Mouse (Mus musculus) MN1 (cell line): ENCODE measurements around the gene Baz1b.
A peak's percentile ranks its signal among the peaks of the same experiment; 100 is the strongest.

Source experiments
- DNase-seq: peaks from one replicate; pipeline ENCODE4 v3.0.0-alpha.2; 2016; ENCODE audit warnings: low spot score

Gene Baz1b

DNA sequence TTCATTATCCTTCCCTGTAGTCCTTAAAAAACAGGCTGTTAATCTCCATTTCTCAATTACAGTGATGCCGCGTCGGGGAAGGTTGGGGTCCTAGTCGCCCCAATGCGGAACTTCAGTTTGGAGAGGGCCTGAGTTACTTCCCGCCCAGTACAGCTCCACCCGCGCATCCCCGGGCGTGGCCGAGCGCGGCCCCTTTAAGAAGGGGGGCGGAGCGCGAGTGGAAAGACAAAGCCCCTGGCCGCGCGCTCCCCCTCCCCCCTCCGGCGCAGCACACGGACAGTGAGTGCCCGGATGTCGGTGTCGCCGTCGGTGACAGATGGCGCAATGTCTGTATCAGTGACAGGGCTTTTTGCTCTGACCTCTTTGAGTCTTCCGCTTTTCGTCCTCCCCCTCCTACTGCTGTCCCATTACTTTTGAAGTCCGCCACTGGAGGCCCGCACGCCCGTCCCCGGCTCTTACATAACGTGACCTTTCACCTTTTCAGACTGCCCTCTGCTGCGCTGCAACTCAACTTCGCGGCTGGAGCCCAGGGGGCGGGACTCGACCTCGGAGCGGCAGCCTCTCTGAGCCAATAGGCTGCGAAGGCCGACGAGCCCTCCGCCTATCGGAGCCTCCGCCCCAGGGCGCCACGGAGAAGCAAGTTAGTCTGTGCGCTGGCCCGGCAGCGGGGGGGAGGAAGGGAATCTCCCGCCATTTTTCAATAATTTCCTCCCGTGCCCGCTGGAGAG, at the start of gene Baz1b:
Baz1b (plus strand) TSS at position 644 of the 728 bp plus-strand sequence.
- peak; percentile 100 for DNase-seq

DNA sequence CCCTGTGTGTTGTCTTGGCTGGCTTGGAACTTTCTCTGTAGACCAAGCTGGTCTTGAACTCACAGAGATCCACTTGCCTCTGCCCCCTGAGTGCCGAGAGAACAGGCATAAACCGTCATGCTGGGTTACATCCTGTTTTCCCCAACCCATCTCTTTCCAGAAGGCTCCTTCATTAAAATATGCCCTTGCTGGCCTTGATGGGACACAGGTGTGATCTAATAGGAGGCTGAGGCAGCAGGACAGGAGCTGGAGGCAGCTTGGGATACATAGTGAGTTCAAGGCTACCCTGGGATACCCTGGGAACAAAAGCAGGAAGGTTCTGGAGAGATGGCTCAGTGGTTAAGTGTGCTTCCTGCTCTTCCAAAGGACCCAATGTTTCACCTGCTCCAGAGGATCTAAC, 47.2 kb upstream of the Baz1b start:
- no peak for DNase-seq

DNA sequence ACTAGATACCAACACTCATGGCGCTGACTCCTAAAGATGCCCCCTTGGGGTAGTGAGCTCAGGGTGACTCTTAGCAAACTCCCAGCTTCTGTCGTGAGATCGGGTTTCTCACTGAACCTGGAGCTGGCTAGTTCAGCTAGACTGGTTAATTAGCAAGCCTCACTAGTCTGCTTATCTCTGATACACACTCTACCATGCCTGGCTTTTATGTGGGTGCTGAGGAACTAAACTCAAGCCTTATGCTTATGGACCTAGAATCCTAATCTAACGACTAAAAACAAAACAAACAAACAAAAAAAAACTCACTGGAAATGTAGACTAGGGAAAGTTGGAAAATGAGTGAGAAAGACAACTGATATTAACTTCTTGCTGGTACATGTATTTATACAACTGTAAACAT, 42.6 kb upstream of the Baz1b start:
- DNase-seq = no peak

- no peak for DNase-seq
Observed at GRCm38 (mm10) chr5:135145532-135145931, 41.5 kb upstream of the Baz1b start.

- DNase-seq = no peak
Observed at GRCm38 (mm10) chr5:135145955-135146354, 41.1 kb upstream of the Baz1b start.

DNA sequence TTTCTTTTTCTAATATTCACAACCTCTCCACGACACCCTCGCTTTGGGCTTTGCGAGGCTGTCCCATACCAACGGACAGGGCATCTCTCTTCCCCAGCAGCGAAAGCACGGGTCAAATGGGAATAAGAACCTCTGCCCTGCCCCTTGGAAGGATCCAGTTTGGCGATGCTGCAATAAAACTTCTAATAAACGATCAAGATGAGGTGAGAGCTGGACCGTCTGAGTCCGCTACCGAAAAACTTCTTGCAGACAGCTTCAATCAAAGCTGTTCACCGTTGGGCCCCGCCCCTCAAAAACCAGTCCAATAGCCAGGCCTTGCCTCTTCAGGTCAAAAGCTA, 38.4 kb upstream of the Baz1b start:
- no peak for DNase-seq

GRCm38 (mm10) chr5:135149053-135149819, 37.8 kb upstream of the Baz1b start, which contains the start of gene Tbl2:
TSS of gene Tbl2 (plus strand) at chr5:135149657.
- peak; percentile 100 for DNase-seq

DNA sequence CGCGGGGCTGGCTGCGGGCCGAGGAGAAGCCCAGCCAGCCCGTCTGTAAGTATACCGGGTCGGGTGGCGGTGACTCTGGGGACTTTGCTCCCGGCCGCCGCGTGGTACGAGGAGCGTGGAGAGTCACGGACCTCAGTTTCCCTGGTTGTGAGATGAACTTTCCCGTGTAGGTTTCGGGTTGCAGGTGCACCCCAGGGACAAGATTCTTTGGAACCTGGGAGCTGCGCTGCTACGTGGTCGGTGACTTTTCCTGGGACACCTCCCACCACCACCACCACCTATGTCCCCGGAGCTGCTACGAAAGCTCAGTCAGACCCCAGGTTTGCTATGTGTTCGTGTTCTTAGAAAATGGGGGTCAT, 37.3 kb upstream of the Baz1b start:
- DNase-seq = no peak

- DNase-seq = no peak
Observed at GRCm38 (mm10) chr5:135156496-135156895, 30.6 kb upstream of the Baz1b start.

- DNase-seq = no peak
Observed at GRCm38 (mm10) chr5:135161221-135161620, 25.8 kb upstream of the Baz1b start.

DNA sequence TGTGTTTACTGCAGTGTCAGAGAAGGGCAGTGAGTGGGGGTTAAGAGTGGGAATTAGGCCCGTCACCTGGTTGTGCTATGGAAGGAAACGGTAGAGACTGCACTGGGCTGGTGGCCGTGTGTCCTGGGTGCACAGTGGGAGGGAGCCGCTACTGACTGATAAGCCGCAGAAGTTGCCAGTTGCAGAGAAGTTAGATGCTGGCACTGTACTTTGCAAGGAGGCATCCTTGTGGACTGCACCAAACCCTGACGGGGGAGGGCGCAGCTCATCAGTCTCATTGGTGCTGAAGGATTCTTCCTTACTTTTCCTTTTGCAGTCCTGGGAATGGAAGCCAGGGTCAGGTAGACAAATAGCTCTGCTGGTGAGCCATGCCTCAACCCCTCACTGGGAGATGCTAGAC, 25.4 kb upstream of the Baz1b start:
- DNase-seq = no peak

GRCm38 (mm10) chr5:135162361-135162760, 24.7 kb upstream of the Baz1b start:
- no peak for DNase-seq

GRCm38 (mm10) chr5:135162821-135163220, 24.2 kb upstream of the Baz1b start:
- DNase-seq = no peak

- no peak for DNase-seq
Observed at GRCm38 (mm10) chr5:135166909-135167308, 20.2 kb upstream of the Baz1b start.

- DNase-seq = no peak
Observed at GRCm38 (mm10) chr5:135167469-135167868, 19.6 kb upstream of the Baz1b start.

DNA sequence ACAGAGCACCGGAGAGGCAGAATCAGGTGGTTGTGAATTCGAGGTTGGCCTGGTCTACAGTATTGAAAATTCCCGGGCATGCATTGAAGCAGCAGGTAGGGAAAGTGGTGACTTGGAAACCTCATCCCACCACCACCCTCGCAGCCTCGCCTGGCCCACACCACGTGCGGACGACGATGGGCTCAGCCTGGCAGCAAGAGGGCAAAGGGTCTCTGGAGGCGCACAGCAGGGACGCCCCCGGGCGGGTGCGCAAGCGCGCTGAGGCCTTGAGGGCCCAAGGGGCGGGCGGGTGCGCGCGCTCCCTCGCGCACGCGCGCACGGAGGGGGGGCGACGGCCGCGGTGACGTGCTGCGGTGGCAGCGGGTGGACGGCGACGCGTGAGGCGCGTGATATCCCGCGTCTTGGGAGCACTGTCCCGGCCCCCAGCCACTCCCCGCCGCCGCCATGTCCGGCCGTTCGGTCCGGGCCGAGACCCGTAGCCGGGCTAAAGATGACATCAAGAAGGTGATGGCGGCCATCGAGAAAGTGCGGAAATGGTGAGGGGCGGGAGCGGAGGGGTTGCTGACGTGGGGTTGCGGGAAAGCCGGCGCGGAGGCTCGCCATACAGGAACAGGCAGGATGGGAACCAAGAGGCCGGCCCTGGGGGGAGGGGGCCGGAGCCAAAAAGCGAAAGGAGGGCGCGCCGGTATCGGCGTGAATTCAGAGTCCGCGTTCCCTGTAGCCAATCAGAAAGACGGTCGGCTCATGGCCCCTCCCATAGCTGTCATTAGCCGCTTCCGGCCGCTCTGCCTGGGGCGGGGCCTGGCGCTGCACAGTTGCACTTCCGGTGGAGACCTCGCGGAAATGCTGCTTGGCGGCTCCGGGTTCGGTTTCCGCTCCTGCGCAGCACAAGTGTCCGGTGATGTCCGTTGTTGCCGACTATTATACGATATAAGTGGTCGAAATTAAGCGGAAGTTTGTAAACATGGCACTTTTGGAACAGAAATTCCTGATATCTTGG, 18.7 kb upstream of the Baz1b start, which contains the start of gene Bcl7b:
Bcl7b (plus strand) TSS at position 221 of the 1,000 bp plus-strand sequence.
- DNase-seq = peak; percentile 100

GRCm38 (mm10) chr5:135169479-135169878, 17.6 kb upstream of the Baz1b start:
- DNase-seq = peak; percentile 53

DNA sequence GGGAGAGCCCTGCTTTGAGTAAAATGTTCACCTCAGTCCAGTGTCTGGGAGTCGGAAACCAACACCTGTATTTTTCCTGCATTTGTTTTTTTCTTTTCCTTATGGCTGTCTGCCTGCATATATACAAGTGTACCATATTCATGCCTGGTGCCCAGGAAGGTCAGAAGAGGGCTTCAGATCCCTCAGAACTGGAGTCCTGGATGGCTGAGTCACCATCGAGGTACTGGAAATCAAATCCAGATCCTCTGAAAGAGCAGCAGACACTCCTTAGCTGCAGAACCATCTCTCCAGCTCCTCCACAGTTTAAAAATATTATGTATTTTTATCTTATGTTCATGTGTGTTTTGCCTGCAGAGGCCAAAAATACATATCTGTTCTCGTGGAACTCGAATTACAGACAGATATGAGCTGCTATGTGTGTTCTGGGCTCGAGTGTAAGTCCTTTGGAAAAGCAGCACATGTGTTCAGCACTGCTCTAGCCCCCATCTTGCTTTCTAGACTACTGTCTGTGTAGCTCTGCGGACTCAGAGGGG, 15.3 kb upstream of the Baz1b start:
- peak; percentile 51 for DNase-seq

DNA sequence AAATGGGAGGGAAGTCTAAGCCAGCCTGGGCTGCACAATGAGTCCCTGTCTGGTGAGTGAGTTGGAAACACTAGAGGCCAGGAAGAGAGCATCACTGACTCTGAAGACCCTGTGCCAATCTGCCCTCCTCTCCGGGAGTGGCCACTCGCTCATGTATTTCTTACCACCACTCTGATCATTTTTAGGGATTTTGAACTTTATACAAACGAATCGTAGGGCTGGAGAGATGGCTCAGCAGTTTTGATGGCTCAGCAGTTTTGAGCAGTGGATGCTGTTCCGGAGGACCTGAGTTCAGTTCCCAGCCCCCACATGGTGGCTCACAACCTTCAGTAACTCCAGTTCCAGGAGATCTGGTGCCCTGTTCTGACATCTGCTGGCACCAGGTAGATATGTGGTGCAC, 14.1 kb upstream of the Baz1b start:
- DNase-seq = no peak

GRCm38 (mm10) chr5:135175086-135175485, 12.0 kb upstream of the Baz1b start:
- DNase-seq = no peak

DNA sequence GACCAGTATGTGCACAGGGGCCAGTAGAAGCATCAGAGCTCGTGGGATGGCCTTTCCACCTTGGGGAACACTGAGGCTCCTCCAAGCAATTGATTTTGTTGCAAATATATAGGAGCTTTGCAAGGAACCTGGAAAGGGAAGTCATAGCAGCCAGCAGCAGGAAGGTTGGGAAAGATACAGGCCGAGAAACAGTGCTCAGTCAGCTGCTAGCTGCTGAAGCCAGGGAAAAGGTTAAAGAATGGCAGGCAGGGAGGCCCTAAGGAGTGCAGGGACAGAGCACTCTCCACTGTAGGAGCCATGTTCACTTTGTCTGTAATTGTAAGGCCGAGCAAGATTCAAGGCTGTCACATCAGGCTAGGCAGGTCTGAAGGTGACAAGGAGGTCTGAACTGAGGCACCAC, 8.5 kb upstream of the Baz1b start:
- no peak for DNase-seq

GRCm38 (mm10) chr5:135178996-135179395, 8.1 kb upstream of the Baz1b start:
- no peak for DNase-seq
